Mouse (Mus musculus): ENCODE data around the gene Sema4c. TPM values are rescaled to one million over a fixed set of nuclear protein-coding genes. Genes with fewer than 3 reads are reported as not detected.

Sema4c gene
- total RNA-seq, 2 experiments from 2014 or later, result 13.4 to 13.6 TPM

- Histone ChIP-seq H3K27ac (no peak overlapping the region), H3K4me3 (no peak overlapping the region)
- DNase-seq (ENCODE audit: low spot score in 2 of 2), result no peak
- TF ChIP-seq CTCF (conservative IDR thresholded peaks at IDR 0.05), result no peak
These were observed 2.8 kb upstream of the Sema4c start for GRCm38 (mm10) chr1:36560903-36561302.

- H3K4me3 ChIP-seq, result no peak overlapping the region
- DNase-seq (ENCODE audit: low spot score in 2 of 2), result no peak
- no peak for TF ChIP-seq CTCF (conservative IDR thresholded peaks at IDR 0.05)
- no peak overlapping the region for H3K27ac ChIP-seq
These were observed 1.7 kb upstream of the Sema4c start for GRCm38 (mm10) chr1:36559888-36560287.

DNA sequence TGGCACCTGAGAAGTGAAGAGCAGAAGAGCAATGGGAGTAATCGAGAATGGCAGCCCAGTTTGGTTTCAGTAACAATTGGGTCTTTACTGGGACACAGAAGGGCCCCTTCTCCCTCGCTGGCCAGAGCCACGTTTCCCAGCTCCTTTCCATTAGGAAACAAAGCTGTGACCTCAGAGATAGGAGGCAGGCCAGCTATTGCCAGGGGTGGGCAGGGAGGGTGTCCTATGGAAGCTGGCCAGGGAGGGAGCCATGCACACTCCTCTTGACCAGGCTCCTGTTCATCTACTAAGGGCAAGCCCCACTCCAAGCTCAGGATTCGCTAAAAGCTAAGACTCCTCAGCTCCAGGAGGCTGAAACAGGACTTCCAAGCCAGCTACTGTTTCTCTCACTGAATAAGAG lies 1.1 kb upstream of the Sema4c start:
- H3K4me3 ChIP-seq, result no peak overlapping the region
- H3K27ac ChIP-seq, result no peak overlapping the region
- TF ChIP-seq CTCF (conservative IDR thresholded peaks at IDR 0.05), result no peak
- no peak for DNase-seq (ENCODE audit: low spot score in 2 of 2)

DNA sequence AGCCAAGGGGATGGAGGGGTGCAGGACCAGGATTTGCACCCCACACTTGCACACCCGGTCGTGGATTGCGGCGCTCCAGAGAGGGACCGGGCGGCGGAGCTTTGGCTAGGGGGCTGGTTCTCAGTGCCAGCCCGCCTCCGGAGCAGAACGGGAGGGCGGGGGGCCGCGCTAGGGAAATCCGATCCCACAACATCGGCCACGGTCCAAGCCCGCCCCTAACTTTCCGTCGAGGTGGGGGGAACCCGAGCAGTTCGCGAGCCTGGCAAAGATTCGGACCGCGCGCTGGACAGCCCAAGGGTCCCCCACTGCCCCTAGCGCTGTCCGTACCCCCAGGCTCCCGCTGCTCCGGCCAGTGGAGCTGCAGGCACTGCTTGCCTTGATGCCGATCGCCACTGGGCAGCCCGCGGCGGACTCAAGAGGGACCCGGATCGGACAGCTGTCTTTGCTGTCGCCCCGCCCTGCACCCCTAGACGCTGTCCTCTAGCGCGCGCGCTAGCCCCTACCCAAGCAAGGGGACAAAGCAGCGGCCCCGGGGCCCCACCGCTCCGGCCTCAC lies 615 bp downstream of the Sema4c start:
- peak; percentile 44 for TF ChIP-seq CTCF (conservative IDR thresholded peaks at IDR 0.05)
- Histone ChIP-seq H3K27ac (peak overlapping the region; percentile 98), H3K4me3 (peak overlapping the region; percentile 87)
- DNase-seq (ENCODE audit: low spot score in 2 of 2), result peak; percentile 49 to 71

DNA sequence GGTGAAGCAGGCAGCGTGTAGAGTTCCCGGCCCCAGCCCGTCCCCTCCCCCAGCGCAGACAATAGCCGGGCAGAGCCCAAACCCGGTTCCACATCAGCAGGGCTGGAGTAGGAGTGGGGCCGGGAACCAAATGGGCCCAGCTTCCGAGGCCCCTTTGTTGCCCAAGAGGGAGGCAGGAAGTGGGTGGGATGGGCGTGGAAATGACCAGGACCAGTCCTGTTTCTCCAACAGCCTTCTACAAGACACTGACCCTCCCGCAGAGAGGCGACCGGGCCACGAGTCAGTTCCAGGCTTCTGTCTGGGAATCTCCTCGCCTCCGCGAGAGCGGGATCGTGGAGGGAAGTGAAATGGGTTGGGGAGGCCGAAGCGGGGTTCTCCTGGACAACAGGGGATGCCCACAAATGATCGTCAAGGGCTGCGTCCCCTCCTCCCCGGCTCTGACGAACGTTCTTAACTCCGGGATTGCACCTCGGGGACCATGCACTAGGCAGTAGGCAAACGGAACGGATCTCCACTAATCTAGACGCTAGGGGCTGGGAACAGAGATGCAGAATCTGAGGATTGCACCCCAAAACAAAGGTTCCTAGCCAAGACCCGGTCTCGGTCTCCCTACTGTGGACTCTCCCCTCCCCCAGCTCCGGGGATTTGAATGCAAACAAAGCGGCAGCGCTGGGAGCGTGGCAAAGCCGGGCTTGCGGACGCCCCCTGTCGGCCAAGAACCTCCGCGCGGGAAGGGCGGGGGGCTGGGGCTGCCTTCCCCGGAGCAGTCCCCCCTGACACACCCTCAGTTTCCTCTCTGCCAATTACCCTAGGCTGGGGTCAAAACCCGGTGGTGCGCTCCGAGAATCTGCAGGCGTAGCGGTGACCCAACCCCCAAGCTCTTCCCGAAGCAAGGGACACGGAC lies 1.3 kb downstream of the Sema4c start:
- peak; percentile 98 for TF ChIP-seq CTCF (conservative IDR thresholded peaks at IDR 0.05)
- DNase-seq (ENCODE audit: low spot score in 2 of 2), result peak; percentile 91 to 95
- H3K27ac ChIP-seq, result peak overlapping the region; percentile 98
- peak overlapping the region; percentile 87 for H3K4me3 ChIP-seq

GRCm38 (mm10) chr1:36555798-36556395 lies 2.3 kb downstream of the Sema4c start:
- no peak for TF ChIP-seq CTCF (conservative IDR thresholded peaks at IDR 0.05)
- Histone ChIP-seq H3K27ac (peak overlapping the region; percentile 98), H3K4me3 (peak overlapping the region; percentile 87)
- no peak for DNase-seq (ENCODE audit: low spot score in 2 of 2)

- H3K27ac ChIP-seq, result peak overlapping the region; percentile 98; the same call in 1 of the 2 replicates
- DNase-seq (ENCODE audit: low spot score in 2 of 2), result no peak
- TF ChIP-seq CTCF (conservative IDR thresholded peaks at IDR 0.05), result no peak
- H3K4me3 ChIP-seq, result no peak overlapping the region; the same call in 1 of the 2 replicates
These were observed 3.3 kb downstream of the Sema4c start for GRCm38 (mm10) chr1:36554633-36555399.

DNA sequence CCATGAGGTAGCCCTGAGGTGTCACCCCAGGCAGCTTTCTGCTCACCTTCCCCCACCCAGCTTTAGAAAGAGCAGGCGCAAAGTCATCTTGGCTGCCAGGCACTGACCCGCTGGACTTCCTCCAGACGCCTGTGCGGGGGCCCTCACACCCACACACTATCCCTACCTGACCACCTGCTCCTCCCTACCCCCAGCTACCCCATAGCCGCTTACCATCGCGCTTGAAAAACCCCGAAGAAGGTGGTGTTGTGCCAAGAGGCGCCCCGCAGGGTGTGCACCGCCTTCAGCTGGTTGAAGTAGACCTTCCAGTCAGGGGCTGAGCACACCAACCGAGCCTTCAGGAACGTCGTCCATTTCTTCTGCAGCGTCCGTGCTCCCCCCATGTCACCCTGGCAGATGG lies 5.6 kb downstream of the Sema4c start:
- DNase-seq (ENCODE audit: low spot score in 2 of 2), result no peak
- no peak overlapping the region for H3K4me3 ChIP-seq
- H3K27ac ChIP-seq, result no peak overlapping the region
- no peak for TF ChIP-seq CTCF (conservative IDR thresholded peaks at IDR 0.05)

DNA sequence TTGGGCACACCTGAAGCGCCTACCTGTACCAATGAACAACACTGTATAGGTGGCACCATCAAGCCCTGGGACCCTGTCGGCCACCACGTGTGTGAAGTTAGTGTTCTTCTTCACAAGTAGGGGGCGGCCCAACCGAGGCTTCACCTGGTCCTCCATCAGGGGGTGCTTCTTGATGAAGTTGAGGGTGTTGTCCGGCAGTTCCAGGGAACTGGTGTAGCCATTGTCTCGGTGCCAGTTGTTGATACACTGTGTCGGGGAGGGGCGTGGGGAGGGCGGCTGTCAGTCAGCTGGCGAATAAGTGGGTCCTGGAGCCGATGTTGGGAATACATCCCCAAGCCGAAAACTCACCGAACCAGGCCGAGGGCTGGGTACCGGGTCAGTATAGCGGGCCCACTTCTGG lies 6.2 kb downstream of the Sema4c start:
- no peak overlapping the region for H3K27ac ChIP-seq
- H3K4me3 ChIP-seq, result no peak overlapping the region
- no peak for TF ChIP-seq CTCF (conservative IDR thresholded peaks at IDR 0.05)
- no peak for DNase-seq (ENCODE audit: low spot score in 2 of 2)

DNA sequence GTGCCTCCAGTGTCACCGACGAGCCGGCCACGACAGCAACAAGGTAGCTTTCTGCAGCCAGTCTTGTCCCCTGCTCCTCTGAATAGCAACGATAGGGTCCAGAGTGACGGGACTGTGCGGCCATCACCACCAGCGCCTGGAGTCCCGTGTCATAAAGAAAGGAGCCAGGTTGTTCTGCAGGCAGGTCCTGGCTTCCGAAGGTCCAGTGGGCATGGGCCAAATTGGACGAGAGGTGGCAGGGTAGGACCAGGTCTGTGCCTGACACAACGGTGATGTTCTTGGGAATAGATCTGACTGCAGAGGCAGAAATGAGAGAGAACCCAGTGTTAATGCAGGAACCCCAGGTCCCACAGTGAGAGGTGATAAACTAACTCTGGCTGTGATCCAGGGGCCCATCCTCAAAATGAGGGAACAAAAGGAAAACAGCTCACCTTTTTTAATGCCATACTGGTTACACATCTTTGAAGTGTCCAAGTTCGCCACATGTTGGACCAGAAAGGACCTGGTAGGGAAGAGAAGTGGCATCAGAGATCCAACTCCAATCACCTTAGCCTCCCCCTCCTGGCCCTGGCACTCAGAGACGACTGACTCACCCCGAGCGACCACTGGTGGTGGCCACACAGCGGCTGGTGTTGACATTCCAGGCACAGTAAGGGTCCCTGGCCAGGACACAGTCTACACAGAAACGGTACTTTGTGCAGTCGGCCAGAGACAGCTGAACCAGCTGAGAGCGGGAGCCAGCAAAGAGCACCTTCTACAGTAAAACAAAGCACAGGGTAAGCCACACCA lies 7.9 kb downstream of the Sema4c start:
- no peak overlapping the region for H3K4me3 ChIP-seq
- no peak for TF ChIP-seq CTCF (conservative IDR thresholded peaks at IDR 0.05)

DNA sequence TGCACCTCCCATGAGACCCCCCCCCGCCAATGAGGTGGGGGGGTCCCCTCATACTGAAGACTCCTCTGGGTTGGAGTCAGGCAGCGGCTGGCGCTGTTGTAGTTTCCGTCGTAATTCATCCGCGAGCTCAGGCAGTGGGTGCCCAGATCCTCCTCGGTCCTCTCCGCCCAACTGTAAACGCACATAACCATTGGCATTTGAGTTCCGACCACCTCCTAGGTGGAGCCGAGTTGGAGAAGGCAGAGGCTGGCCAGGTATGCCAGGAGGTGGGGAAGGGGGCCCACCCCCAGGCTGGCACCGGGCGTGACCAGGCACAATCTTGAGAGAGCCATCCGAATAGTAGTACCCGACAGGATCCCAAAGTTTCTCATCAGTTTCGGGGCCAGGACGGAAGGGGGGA lies 8.7 kb downstream of the Sema4c start:
- H3K4me3 ChIP-seq, result no peak overlapping the region
- no peak for DNase-seq (ENCODE audit: low spot score in 2 of 2)
- no peak overlapping the region for H3K27ac ChIP-seq
- TF ChIP-seq CTCF (conservative IDR thresholded peaks at IDR 0.05), result no peak

More for the DNA sequence above, 7.9 kb downstream of the Sema4c start:
- no peak overlapping the region for H3K27ac ChIP-seq
- DNase-seq (ENCODE audit: low spot score in 2 of 2), result no peak

DNA sequence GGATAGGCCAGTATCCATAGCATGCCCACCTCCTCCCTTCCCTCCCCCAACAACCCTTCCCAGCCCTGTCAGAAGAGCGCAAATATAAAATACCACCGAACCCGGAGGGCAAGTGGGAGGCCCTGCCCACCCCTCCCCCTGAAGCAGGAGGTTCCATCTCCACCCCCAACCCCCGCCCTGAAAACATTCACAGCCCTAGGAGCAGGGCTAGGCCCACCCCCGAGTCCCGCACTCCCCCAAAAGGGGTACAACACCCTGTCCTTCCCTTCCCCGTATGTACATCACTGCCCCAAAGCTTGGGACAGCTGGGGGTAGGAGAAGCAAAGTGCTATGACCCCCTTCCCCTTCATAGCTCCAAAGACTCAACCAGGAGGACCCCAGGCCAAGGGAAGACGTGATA lies 9.4 kb downstream of the Sema4c start:
- no peak overlapping the region for H3K4me3 ChIP-seq
- DNase-seq (ENCODE audit: low spot score in 2 of 2), result no peak
- TF ChIP-seq CTCF (conservative IDR thresholded peaks at IDR 0.05), result no peak
- no peak overlapping the region; the same call in 1 of the 2 replicates for H3K27ac ChIP-seq

All from layer of hippocampus, adult 2 months (tissue).